Mouse (Mus musculus) erythroid progenitor cell, adult 5-6 weeks (primary cell): ENCODE measurements around the gene Flt3. TPM values are rescaled to one million over a fixed set of nuclear protein-coding genes. Genes with fewer than 3 reads are reported as not detected.

Experiments used
- ATAC-seq: replicated peaks from 2 replicates; pipeline ENCODE4 v1.8.0; 2016; ENCODE audit warnings: moderate number of reproducible peaks, mild to moderate bottlenecking, moderate TSS enrichment, inconsistent platforms; ENCODE audit not compliant: poor library complexity, low FRiP score, severe bottlenecking
- total RNA-seq, 2 experiments: library from RNA; stranded (forward) in 1 of 2; stranded (reverse) in 1 of 2; fragments of 150-400 nt in 1 of 2; fragments of 186-747, 209-891 nt in 1 of 2; gene quantifications; 2 replicates each; pipeline versions ENCODE4 v1.2.3 to v1.2.4; 2015 to 2017; ENCODE audit warnings: low replicate concordance in 2 of 2

Flt3 gene
- total RNA-seq, 2 experiments from 2014 or later, result 0.45 to 2.1 TPM

DNA sequence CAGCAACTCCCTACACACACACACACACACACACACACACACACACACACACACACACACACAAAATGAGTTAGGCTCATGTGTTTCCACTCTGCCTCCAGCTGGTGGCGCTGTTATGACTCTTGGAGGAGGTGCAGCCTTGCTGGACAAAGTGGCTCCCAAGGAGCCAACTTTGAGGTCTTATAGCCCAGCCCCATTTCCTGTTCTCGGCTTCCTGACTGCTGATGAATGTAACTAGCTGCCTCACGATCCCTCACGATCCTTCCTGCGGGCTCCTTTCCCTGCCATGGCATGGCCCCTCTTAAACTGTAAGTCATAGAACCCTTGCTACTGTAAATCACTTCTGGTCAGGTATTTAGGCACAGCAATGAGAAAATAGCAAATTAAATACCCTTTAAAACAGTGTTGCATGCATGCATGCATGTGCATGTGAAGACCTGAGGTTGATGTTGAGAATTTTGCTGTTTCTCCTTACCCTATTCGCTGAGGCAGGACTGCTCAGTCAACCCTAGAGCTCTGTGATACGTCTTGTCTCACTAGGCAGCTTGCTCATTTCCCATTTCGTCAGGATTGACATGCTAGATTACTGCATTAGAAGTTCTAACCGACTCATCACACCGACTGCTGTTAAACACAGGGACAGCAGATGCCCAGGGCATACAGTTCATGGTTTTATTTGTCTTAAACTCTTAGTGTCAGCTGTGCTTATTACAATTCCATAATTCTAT is 18.3 kb upstream of the Flt3 start:
- ATAC-seq, result peak; percentile 77

- ATAC-seq, result no peak
Observed at GRCm38 (mm10) chr5:147417986-147418385, 17.7 kb upstream of the Flt3 start.

DNA sequence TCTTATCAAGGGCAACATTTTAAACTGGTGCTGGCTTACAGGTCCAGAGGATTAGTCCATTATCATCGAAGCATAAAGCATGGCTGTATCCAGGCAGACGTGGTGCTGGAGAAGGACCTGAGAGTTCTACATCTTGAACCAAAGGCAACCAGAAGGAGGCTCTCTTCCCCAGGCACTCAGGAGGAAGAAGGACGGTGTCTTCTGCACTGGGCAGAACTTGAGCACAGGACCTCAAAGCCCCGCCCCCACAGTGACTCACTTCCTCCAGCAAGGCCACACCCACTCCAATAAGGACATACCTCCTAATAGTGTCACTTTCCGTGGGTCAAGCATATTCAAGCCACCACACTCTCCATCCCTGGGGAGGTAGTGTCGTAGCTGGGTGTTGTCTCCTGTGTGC is 10.3 kb upstream of the Flt3 start:
- ATAC-seq, result no peak

DNA sequence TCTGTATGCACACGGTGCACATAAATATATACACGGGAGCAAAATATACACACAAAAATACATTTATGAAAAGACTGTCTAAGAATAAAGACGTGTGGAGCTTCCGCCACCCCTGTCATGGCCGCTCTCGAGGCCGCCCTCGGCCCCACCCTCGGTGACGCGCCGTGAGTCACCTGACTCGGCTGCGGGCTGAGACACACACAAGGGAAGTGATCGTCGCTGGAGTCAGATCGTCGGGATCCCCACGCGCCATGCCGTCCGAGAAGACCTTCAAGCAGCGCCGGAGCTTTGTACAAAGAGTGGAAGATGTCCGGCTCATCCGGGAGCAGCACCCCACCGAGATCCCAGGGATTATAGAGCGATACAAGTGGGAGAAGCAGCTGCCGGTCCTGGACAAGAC is 8.4 kb upstream of the Flt3 start:
- ATAC-seq, result no peak

- ATAC-seq, result no peak
Observed at GRCm38 (mm10) chr5:147406135-147406534, 5.8 kb upstream of the Flt3 start.

- ATAC-seq, result no peak
Observed at GRCm38 (mm10) chr5:147402505-147402904, 2.2 kb upstream of the Flt3 start.

DNA sequence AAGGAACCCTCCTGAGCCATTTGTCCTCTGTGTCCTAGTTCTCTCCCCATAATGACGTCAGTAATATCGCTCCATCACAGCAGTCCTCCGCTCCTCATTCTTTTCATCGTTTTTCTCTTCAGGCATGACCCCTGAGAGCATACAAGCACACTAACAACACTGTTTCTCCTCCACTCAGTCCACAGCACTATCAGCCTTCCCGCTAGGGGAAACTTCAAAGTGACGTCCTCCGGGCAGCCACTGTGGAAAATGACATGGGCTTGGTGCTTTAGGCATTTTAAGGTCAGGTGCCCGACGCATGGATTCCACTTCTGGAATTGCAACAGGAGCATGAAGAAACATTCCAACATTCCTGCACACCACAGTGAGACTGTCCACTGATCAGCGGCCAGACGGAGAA is 735 bp upstream of the Flt3 start:
- no peak for ATAC-seq

- ATAC-seq, result no peak
Observed at GRCm38 (mm10) chr5:147400505-147400979, 253 bp upstream of the Flt3 start.

- no peak for ATAC-seq
Observed at GRCm38 (mm10) chr5:147395050-147395449, 5.2 kb downstream of the Flt3 start.

DNA sequence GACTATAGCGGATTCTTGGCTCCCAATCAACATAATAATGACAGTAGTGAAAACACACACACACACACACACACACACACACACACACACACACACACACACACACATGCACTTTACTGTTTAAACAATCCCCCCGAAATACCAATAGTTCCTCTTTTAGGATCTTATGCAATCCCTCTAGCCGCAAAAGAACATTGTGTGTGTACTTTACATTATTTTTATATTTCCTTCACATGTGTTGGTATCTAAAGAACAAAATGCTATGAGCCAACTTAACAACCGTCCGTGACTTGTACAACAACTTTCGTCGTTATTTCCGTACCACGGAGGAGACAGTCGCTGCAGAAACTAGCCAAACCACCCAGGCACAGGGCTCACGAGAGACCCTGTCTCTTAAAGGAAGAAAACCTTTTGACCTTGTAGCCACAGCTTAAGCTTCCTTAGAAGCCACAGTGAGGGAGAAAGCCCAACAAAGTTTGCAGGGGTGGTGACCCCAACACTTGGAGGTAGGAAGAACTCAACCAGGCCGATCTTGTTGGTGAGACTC is 7.5 kb downstream of the Flt3 start:
- ATAC-seq, result no peak

GRCm38 (mm10) chr5:147390772-147391171 is 9.5 kb downstream of the Flt3 start:
- no peak for ATAC-seq

GRCm38 (mm10) chr5:147389052-147389451 is 11.2 kb downstream of the Flt3 start:
- ATAC-seq, result no peak

DNA sequence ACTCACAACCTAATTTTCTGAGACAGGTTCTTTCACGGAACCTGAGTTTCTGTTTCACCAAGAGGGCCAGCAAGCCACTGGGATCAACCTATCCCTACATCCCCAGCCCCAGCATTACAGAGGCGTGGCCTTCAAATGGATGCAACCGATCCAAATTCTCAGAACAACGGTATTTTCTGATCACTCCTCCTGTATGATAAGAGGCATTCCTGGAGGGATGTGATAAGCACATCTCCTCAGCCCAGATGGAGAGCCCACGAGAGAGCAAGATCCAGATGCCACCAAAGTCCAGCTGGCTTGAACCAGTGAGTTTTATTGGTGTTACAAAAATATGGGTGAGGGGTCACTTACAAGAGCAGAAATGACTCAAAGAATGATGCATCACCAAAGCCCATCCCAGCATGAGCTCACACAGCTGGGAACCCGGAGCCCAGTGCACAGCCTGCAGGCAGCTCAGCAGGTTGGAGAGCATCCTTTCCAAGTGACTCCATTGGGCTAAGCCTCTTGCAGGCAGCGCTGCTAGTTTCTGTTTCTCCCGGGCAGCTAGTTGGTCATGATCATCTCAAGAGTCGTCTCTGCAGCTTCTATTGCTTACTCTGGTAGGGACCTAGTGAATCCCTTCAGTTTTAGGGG is 11.8 kb downstream of the Flt3 start:
- no peak for ATAC-seq

- ATAC-seq, result no peak
Observed at GRCm38 (mm10) chr5:147386865-147387264, 13.4 kb downstream of the Flt3 start.

GRCm38 (mm10) chr5:147381396-147381795 is 18.9 kb downstream of the Flt3 start:
- ATAC-seq, result no peak

GRCm38 (mm10) chr5:147379481-147379880 is 20.8 kb downstream of the Flt3 start:
- ATAC-seq, result no peak

- ATAC-seq, result no peak
Observed at GRCm38 (mm10) chr5:147370276-147370675, 30.0 kb downstream of the Flt3 start.

DNA sequence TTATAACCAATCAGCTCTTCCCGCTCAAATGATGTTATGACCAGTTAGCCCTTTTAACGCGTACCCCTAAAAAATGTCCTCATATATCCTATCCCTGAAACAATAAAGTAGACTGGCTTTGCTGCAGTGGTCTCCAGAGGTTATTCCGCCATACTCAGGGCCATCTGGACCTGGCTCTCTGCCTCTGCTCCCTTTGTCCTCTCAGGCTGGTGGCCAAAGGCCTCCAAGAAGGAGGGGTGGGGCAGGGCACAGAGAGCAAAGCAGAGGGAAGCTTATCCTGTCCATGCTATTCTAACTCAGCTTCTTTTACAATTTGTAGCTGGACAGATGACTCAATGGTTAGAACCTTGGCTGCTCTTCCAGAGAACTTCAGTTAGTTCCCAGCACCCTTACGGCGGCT is 32.1 kb downstream of the Flt3 start:
- no peak for ATAC-seq

DNA sequence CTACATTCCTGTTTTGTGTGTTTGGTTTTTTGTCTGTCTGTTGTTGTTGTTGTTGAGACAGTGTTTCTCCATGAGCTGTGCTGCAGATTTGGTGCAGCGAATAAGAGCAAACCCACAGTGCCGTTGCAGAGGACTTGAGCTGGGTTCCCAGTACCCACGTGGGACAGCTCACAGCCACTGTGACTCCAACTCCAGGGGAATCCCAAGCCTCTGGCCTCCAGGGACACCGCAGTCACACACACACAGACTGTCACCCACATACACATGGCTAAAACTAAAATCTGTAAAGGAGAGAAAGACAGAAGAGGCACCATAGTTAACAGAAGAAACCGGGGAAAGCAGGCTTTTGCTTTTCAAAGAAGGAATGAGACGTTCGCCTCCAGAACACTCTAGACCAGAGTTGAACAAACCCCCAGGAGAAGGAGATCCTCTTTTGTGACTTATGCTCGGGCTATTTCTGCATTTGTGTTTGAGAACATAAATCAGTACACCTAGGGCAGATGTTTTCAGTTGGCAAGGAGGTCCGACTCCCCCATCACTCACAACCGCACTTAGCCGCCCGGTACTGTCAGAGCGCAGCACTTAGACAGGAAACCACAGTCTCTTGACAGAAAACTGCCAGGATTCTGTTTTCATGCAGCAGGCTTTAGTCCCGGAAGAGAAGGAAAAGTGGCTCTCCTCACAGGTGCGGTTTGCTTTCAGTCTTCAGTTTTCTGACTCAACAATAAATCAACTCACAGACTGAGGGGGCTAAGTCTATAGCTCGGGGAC is 34.1 kb downstream of the Flt3 start:
- no peak for ATAC-seq

DNA sequence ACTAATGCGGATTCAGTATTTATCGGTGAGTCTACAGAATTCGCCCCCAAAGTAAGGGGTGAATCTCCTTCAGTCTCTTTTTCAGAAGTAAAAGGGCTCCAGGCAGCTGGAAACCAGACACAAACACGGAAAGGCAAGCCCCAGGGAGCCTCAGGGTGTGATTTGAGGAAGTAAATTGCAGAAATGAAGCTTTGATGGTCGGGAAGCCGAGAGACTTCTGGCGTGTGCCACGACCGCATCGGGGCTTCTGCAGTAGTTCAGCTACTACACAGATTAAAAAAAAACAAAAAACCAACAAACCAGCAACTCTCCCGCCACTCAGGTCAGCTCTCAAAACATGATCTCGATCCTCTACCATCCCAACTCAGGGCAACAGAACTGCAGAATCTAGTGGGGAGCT is 37.2 kb downstream of the Flt3 start:
- ATAC-seq, result no peak

DNA sequence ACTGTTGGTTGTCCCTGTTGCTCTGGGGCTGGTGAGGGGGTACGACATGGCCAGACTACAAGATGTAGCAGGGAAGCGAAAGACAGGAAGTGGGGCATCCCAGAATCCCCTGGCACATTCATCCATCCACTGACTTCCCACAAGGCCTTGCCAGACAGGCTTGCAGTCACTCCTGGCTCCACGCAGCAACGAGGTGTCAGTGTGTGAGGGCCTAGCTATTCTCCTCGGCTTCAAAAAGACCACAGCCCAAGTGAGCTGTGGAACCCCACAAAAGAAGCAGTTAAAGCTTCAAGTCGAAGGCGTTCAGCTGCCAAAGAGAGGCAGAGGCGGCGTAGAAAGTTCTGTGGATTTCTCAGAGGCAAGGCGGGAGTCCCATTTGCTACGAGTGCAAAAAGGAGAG is 41.8 kb downstream of the Flt3 start:
- ATAC-seq, result no peak
